Mouse (Mus musculus) intestine, embryonic 14.5 days (tissue): Measurements from ENCODE around the gene Arid4a. TPM values are rescaled to one million over a fixed set of nuclear protein-coding genes. Genes with fewer than 3 reads are reported as not detected.

Experiments
- ATAC-seq: fragments of 200-750 bp; cut with Nextera tagmentation; replicated peaks from 2 replicates; pipeline ENCODE4 v1.8.0; 2017; ENCODE audit warnings: low read depth, moderate number of reproducible peaks, moderate TSS enrichment, moderate library complexity; ENCODE audit not compliant: low FRiP score, low TSS enrichment
- DNase-seq: peaks from one replicate; pipeline ENCODE4 v3.0.0-alpha.2; 2018; ENCODE audit warnings: low spot score
- H3K27ac ChIP-seq: fragments of 300-500 bp; sonication (generic); 2 replicates; pipeline ENCODE4 v1.5.1; 2014; ENCODE audit warnings: low read depth, mild to moderate bottlenecking, control low read depth
- H3K27me3 ChIP-seq: fragments of 300-500 bp; sonication (generic); replicated peaks from 2 replicates; pipeline ENCODE4 v1.6.1; 2014; ENCODE audit warnings: low read length, control low read depth; ENCODE audit not compliant: control insufficient read depth, insufficient read depth
- H3K36me3 ChIP-seq: fragments of 300-500 bp; sonication (generic); 2 replicates; pipeline ENCODE4 v1.6.1; 2014; ENCODE audit warnings: low read length, control low read depth; ENCODE audit not compliant: control insufficient read depth, insufficient read depth
- H3K4me1 ChIP-seq: fragments of 300-500 bp; sonication (generic); replicated peaks from 2 replicates; pipeline ENCODE4 v1.6.1; 2014; ENCODE audit warnings: low read length, control low read depth, mixed read lengths; ENCODE audit not compliant: control insufficient read depth, insufficient read depth
- H3K4me2 ChIP-seq: fragments of 300-500 bp; sonication (generic); 2 replicates; pipeline ENCODE4 v1.6.1; 2014; ENCODE audit warnings: low read length
- H3K4me3 ChIP-seq: fragments of 300-500 bp; sonication (generic); 2 replicates; pipeline ENCODE4 v1.5.1; 2014; ENCODE audit warnings: low read depth, low read length, control low read depth, mixed read lengths
- H3K9ac ChIP-seq: fragments of 300-500 bp; sonication (generic); 2 replicates; pipeline ENCODE4 v1.6.1; 2014; ENCODE audit warnings: mild to moderate bottlenecking, low read length
- H3K9me3 ChIP-seq: fragments of 300-500 bp; sonication (generic); 2 replicates; pipeline ENCODE4 v1.6.1; 2016; ENCODE audit warnings: low read length, control low read depth; ENCODE audit not compliant: control insufficient read depth
- WGBS: fragments of 180-500 bp; shearing (Covaris S2); extraction: QIAGEN DNeasy Blood & Tissue Kit; methylation state at CpG from one replicate; pipeline ENCODE4 v1.1.7; 2014; 5-methylcytosine and 5-hydroxymethylcytosine counted together
- polyA plus RNA-seq: library from polyadenylated mRNA; unstranded; fragments of >200 nt; fragmentation: Nextera tagmentation; extraction: Ambion mirVana; gene quantifications from 2 replicates; pipeline ENCODE4 v1.2.1, GENCODE M21; 2014

The Arid4a gene
- polyA plus RNA-seq, 1 experiment from 2014 or later: 34.6 TPM

- no peak overlapping the region for H3K4me2 ChIP-seq
- 0 out of 2 replicates have a peak, but pooled peaks cover under 1% of the 10 kb centered on the region for H3K4me1 ChIP-seq
- no peak for ATAC-seq
- H3K27ac ChIP-seq: no peak overlapping the region
- WGBS: 94% methylated on average over 1 of the region's 1 CpGs
- no peaks in the 10 kb centered on the region for H3K9me3 ChIP-seq
- H3K4me3 ChIP-seq: no peak overlapping the region
- DNase-seq: no peak
- peaks cover 81% of the 10 kb centered on the region for H3K36me3 ChIP-seq
- no peak overlapping the region for H3K9ac ChIP-seq
- no peaks in the 10 kb centered on the region for H3K27me3 ChIP-seq
These were observed 26.7 kb downstream of the Arid4a start for GRCm38 (mm10) chr12:71042451-71042850.

DNA sequence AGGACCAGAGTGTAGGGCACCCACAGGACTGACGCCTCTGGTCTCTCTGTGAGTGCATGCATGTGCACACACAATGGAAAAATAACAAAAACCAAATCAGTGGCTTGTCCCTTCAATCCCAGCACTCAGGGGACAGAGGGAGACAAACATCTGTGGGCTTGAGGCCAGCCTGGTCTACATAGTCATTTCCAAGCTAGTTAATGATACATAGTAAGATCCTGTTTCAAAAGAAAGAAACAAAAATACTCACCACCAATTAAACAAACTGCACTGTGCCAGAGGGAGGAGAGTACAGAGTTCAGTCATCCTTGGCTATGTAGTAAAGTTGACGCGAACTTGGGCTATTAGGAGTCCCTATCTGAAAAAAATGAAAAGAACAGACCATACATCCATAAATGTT is 27.8 kb downstream of the Arid4a start:
- ATAC-seq: no peak
- no peaks in the 10 kb centered on the region for H3K9me3 ChIP-seq
- no peak overlapping the region for H3K9ac ChIP-seq
- H3K4me1 ChIP-seq: peaks cover 7% of the 10 kb centered on the region; the same call in 1 of the 2 replicates
- H3K27me3 ChIP-seq: no peaks in the 10 kb centered on the region
- DNase-seq: no peak
- no peak overlapping the region for H3K27ac ChIP-seq
- WGBS: 92% methylated on average over 3 of the region's 3 CpGs
- no peak overlapping the region for H3K4me2 ChIP-seq
- H3K36me3 ChIP-seq: peaks cover 72% of the 10 kb centered on the region
- H3K4me3 ChIP-seq: no peak overlapping the region

GRCm38 (mm10) chr12:71044488-71044887 is 28.7 kb downstream of the Arid4a start:
- Histone ChIP-seq H3K9me3 (no peaks in the 10 kb centered on the region), H3K4me1 (peaks cover 10% of the 10 kb centered on the region; the same call in 1 of the 2 replicates), H3K36me3 (peaks cover 63% of the 10 kb centered on the region), H3K27me3 (no peaks in the 10 kb centered on the region), H3K4me2 (no peak overlapping the region), H3K9ac (no peak overlapping the region), H3K4me3 (no peak overlapping the region), H3K27ac (no peak overlapping the region)
- ATAC-seq (no peak), DNase-seq (no peak)
- 92% methylated on average over 2 of the region's 2 CpGs for WGBS

- Histone ChIP-seq H3K36me3 (peaks cover 44% of the 10 kb centered on the region), H3K4me1 (peaks cover 10% of the 10 kb centered on the region; the same call in 1 of the 2 replicates), H3K9me3 (no peaks in the 10 kb centered on the region), H3K9ac (no peak overlapping the region), H3K4me2 (no peak overlapping the region), H3K4me3 (no peak overlapping the region), H3K27me3 (no peaks in the 10 kb centered on the region), H3K27ac (no peak overlapping the region)
- ATAC-seq: no peak
- DNase-seq: peak; percentile 15
- WGBS: 95% methylated on average over 4 of the region's 4 CpGs
These were observed 30.7 kb downstream of the Arid4a start for GRCm38 (mm10) chr12:71046501-71046900.

DNA sequence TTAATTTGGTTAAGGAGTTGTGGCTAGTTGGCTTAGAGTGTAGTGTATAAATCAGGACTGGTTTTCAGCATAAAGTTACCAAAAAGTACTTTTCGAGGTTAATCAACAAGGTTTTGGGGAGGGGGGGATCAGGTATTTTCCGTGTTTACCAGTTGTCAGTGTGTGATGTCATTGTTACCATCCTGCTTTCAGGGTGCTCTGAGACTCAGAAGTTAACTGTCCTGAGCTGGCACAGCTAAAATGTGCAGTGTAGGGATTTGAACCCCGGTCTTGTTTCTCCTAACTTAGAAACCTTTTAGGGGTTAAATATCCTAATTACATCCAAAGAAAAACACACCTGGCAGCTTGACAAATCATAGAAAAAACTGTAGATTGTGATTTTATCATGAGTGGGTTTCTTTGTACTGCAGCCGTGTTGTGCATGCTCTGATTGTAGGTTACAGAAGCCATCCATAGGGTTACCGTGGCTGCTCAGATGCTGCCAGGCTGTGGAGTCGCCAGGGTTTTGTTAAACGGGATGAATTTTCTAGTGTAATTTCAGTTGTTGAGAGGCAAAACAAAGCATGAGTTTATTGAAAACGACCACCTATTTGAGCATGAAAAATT is 31.8 kb downstream of the Arid4a start:
- WGBS: 55% methylated on average over 8 of the region's 8 CpGs
- no peaks in the 10 kb centered on the region for H3K27me3 ChIP-seq
- peak overlapping the region; percentile 38 for H3K9ac ChIP-seq
- peaks cover 34% of the 10 kb centered on the region for H3K36me3 ChIP-seq
- peak overlapping the region; percentile 49 for H3K4me2 ChIP-seq
- DNase-seq: peak; percentile 10
- peak overlapping the region; percentile 94 for H3K27ac ChIP-seq
- H3K9me3 ChIP-seq: no peaks in the 10 kb centered on the region
- 0 out of 2 replicates have a peak, but pooled peaks have one; percentile 57 for ATAC-seq
- H3K4me1 ChIP-seq: peaks cover 10% of the 10 kb centered on the region; the same call in 1 of the 2 replicates
- H3K4me3 ChIP-seq: peak overlapping the region; percentile 21; the same call in 1 of the 2 replicates

GRCm38 (mm10) chr12:71048117-71048516 is 32.3 kb downstream of the Arid4a start:
- Histone ChIP-seq H3K4me1 (peaks cover 13% of the 10 kb centered on the region; the same call in 1 of the 2 replicates), H3K27ac (peak overlapping the region; percentile 94), H3K4me2 (peak overlapping the region; percentile 49), H3K9me3 (no peaks in the 10 kb centered on the region), H3K4me3 (peak overlapping the region; percentile 21), H3K27me3 (no peaks in the 10 kb centered on the region), H3K36me3 (peaks cover 33% of the 10 kb centered on the region), H3K9ac (peak overlapping the region; percentile 38)
- ATAC-seq (peak; percentile 85), DNase-seq (peak; percentile 91)
- WGBS: 18% methylated on average over 7 of the region's 7 CpGs

DNA sequence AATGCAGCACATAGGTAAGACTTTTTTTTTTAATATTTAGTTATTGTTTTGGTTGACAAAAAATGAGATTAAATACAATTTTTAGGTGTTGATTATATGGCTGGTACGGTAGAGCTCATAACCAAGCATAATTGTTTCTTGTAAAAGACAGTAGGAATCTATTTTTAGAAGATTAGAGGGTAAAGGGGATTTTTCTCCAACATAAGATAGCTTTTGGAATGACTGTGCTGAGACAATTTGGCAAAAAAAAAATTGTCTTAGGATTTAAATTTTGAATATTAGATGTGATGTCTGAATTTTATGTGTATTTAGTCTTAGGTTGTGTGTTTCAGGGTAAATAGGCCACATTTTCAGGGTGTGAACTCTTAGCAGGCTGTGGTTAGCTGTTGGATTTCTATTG is 32.8 kb downstream of the Arid4a start:
- Histone ChIP-seq H3K9me3 (no peaks in the 10 kb centered on the region), H3K9ac (no peak overlapping the region), H3K4me2 (peak overlapping the region; percentile 49), H3K27me3 (no peaks in the 10 kb centered on the region), H3K27ac (peak overlapping the region; percentile 94), H3K4me1 (peaks cover 13% of the 10 kb centered on the region; the same call in 1 of the 2 replicates), H3K4me3 (peak overlapping the region; percentile 21; the same call in 1 of the 2 replicates), H3K36me3 (peaks cover 29% of the 10 kb centered on the region)
- DNase-seq (no peak), ATAC-seq (no peak)
- 64% methylated on average over 1 of the region's 1 CpGs for WGBS

- H3K9ac ChIP-seq: no peak overlapping the region
- H3K4me3 ChIP-seq: no peak overlapping the region
- no peaks in the 10 kb centered on the region for H3K27me3 ChIP-seq
- H3K4me2 ChIP-seq: no peak overlapping the region
- H3K4me1 ChIP-seq: peaks cover 13% of the 10 kb centered on the region; the same call in 1 of the 2 replicates
- peaks cover 19% of the 10 kb centered on the region for H3K36me3 ChIP-seq
- no peak for ATAC-seq
- H3K27ac ChIP-seq: no peak overlapping the region
- DNase-seq: peak; percentile 47
- WGBS: 85% methylated on average over 10 of the region's 10 CpGs
- H3K9me3 ChIP-seq: no peaks in the 10 kb centered on the region
These were observed 33.9 kb downstream of the Arid4a start for GRCm38 (mm10) chr12:71049596-71050265.
